Mouse (Mus musculus) left cerebral cortex, postnatal 36 days (tissue): ENCODE data around the gene Harbi1. TPM values are rescaled to one million over a fixed set of nuclear protein-coding genes. Genes with fewer than 3 reads are reported as not detected.
"Not testable (repeated sequence)": the region's sequence is repeated elsewhere in the genome, so short reads cannot be mapped to it uniquely, and the experiment has no call there.

Experiments used
- DNase-seq, 2 experiments: peaks; one replicate each; pipeline ENCODE4 v3.0.0; 2021 to 2022; ENCODE audit warnings: low spot score in 2 of 2, mixed read lengths in 1 of 2
- intact Hi-C: fragments of 180-260 bp; cut with DNase I; formaldehyde crosslinking; loops from one replicate; pipeline ENCODE4 v1.15.1; 2025
- total RNA-seq, 2 experiments: library from RNA; stranded (reverse); gene quantifications; 2 replicates each; pipeline ENCODE4 v1.2.3; 2021

The Harbi1 gene
- total RNA-seq, 2 experiments from 2014 or later, result 6.7 to 7.4 TPM

DNA sequence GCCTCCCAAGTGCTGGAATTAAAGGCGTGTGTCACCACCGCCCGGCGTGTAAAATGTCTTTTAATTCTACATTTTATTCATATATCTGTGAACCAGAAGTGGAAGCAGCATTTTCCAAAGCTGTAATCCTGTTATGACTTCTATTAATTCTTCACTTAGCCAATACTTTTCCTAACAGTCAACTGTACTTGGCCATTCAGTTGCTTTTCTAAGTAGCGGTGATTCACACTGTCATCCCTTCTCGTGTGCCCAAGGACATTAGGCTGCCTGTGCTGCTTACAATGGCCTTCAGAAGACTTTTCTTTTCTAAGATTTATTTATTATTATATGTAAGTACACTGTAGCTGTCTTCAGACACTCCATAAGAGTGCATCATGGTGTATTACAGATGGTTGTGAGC is 2.3 kb upstream of the Harbi1 start:
- no peak for DNase-seq
- intact Hi-C loops, result no loop called here

GRCm38 (mm10) chr2:91711256-91711925 is 739 bp downstream of the Harbi1 start:
- intact Hi-C loops, result loop anchor here (5.0 kb wide), 1 partner anchor 59 kb away; no protein-coding TSS in a partner anchor
- DNase-seq, result no peak

DNA sequence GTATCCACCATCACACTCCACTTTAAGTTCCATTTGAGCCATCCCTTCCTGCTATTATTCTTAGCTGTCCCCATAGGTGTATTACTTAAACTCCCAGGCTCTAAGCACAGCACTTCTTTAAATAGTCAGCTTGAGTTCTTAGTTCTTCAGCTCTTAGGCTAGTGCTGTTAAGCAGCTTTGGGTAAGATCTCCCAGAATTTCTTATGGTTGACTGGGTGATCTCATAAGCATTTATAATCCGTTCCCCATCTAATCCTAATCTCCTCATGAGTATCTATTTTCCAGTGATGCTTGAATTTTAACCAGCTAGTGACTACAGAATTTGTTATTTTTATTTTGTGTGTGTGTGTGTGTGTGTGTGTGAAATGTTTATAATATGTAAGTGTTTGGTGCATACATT is 4.3 kb downstream of the Harbi1 start:
- no peak for DNase-seq
- intact Hi-C loops, result loop anchor here (5.0 kb wide), 1 partner anchor 63 kb away; no protein-coding TSS in a partner anchor

GRCm38 (mm10) chr2:91718276-91718675 is 7.6 kb downstream of the Harbi1 start:
- DNase-seq, result no peak
- intact Hi-C loops, result no loop called here

GRCm38 (mm10) chr2:91723382-91723781 is 12.7 kb downstream of the Harbi1 start:
- no peak for DNase-seq
- intact Hi-C loops, result no loop called here

GRCm38 (mm10) chr2:91723951-91724350 is 13.3 kb downstream of the Harbi1 start:
- intact Hi-C loops, result no loop called here
- DNase-seq, result no peak

DNA sequence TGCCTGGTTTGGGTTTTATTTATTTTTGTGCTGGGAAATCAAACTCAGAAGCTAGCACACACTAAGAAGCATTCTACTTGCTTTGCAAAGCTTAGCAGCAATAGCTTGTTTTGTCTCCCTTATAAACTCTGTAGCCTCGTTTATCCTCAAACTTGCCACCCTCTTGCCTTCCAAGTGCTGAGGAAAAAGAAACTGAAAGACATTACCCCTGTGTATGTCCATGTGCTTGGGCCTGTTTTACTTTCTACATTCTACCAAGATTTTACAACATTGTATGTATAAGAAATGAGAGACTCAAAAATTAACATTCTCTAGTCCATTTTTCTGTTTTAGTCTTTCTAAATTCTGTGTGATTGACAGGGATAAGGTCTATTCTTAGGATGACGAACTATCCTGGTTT is 14.1 kb downstream of the Harbi1 start:
- intact Hi-C loops, result no loop called here
- no peak for DNase-seq

DNA sequence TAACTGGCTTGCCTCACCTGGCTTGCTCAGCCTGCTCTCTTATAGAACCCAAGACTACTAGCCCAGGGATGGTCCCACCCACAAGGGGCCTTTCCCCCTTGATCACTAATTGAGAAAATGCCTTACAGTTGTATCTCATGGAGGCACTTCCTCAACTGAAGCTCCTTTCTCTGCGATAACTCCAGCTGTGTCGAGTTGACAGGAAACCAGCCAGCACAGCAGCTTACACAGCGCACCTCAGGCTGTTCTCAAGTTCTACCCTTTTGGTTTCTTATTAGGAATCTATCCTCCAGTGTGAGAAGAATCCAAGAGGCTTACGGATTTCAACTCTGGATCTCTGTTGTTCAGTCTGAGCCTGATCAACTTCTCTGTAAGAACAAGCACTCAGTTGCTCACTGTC is 14.8 kb downstream of the Harbi1 start:
- DNase-seq, intact Hi-C loops: not testable (repeated sequence)

- intact Hi-C loops, result no loop called here
These were observed 16.4 kb downstream of the Harbi1 start for GRCm38 (mm10) chr2:91727011-91727410.

GRCm38 (mm10) chr2:91729571-91729970 is 18.9 kb downstream of the Harbi1 start:
- DNase-seq, result no peak
- intact Hi-C loops, result no loop called here

More at GRCm38 (mm10) chr2:91727011-91727410, 16.4 kb downstream of the Harbi1 start:
- DNase-seq, result no peak

- intact Hi-C loops, result no loop called here
- DNase-seq, result peak; percentile 87 to 89
These were observed 19.5 kb downstream of the Harbi1 start, which contains the start of gene Ambra1 for GRCm38 (mm10) chr2:91729971-91730821. Gene Ambra1 (plus strand): TSS chr2:91730134.

- intact Hi-C loops, result no loop called here
- DNase-seq, result no peak
These were observed 24.6 kb downstream of the Harbi1 start for GRCm38 (mm10) chr2:91735221-91735620.

- no peak for DNase-seq
- intact Hi-C loops, result no loop called here
These were observed 28.9 kb downstream of the Harbi1 start for GRCm38 (mm10) chr2:91739586-91739985.

DNA sequence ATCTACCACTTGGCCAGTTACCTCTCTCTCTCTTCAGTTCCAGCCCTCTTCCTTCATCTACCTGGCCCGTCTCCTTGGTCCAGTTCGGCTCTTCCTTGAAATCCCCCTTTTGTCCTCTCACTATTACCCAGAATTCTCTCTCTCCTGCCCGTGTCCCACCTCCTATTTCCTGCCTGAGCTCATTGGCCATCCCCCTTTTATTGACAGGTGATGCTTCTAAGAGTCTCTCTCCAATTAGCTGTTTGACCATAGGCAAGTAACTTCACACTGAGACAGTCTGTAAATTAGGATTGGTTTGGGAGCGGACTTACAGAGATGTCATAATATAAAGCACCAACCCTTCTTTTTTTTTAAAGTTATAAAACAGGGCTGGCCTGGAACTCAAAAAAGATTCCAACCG is 34.0 kb downstream of the Harbi1 start:
- intact Hi-C loops, result no loop called here
- no peak for DNase-seq

GRCm38 (mm10) chr2:91749811-91750261 is 39.2 kb downstream of the Harbi1 start:
- intact Hi-C loops, result no loop called here
- DNase-seq, result peak in 1 of 2 experiments; percentile 13

Other genes with a start within 250 kb of the Harbi1 start
- gene Ckap5, start 184.1 kb upstream of the Harbi1 start, total RNA-seq, result 100 to 1,000 TPM; 125 to 130 TPM
- not detected for gene F2, start 74.4 kb upstream of the Harbi1 start, total RNA-seq
- 10 to 100 TPM in 1 of 2 experiments, 1 to 10 TPM in 1; 9.6 to 14.6 TPM for gene Zfp408, start 61.1 kb upstream of the Harbi1 start, total RNA-seq
- gene Arhgap1, start 61.0 kb upstream of the Harbi1 start, total RNA-seq, result 10 to 100 TPM; 69.2 to 75.7 TPM
- gene Atg13, start 276 bp upstream of the Harbi1 start, total RNA-seq, result 10 to 100 TPM; 87.6 to 88.1 TPM
- gene Ambra1, start 19.3 kb downstream of the Harbi1 start, total RNA-seq, result 10 to 100 TPM; 52.6 to 55.5 TPM
- 10 to 100 TPM; 44.0 to 51.3 TPM for gene Chrm4, start 216.4 kb downstream of the Harbi1 start, total RNA-seq
- 10 to 100 TPM; 15.6 to 23.5 TPM for gene Mdk, start 221.4 kb downstream of the Harbi1 start, total RNA-seq
- gene Gm9821, start 234.9 kb downstream of the Harbi1 start, total RNA-seq, result not detected